Mouse (Mus musculus): Measurements from ENCODE around the gene Tifab. TPM values are rescaled to one million over a fixed set of nuclear protein-coding genes. Genes with fewer than 3 reads are reported as not detected.

Gene Tifab
- 9.2 and 13.9 TPM in 2 replicates for polyA plus RNA-seq (2012; rRNA removed)

DNA sequence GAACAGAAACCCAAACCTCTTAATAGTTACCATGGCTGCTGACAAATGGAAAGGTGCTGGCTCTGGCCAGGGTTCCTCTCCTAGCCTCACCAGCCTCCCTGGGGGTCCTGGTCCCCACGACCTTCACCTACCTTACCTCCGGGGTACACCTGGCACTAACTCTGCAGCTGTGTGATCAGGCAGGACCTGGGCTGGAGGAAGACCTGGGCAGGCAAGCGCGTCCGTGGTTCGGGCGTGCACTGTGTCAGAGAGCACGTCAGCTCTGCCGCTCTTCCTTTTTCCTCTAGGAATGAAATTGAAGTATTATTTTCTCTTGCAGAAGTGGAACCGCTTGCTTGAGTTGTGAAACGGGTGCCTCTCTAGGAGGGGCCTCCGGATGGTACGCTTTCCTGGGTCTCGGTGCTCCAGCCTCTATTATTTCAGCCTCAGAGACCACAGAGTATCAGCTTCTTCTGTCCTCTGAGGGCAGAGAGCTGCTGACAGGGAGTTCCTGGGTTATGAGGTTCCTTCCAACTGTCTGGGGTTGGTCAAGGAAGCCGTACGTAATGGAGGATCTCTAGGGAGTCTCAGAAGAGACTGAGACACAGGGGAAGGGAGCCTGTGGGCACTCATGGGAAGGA lies at the start of gene Tifab:
Gene Tifab (minus strand): TSS at position 470 of the 620 bp plus-strand sequence.
- 74% methylated on average over 16 of the region's 16 CpGs for WGBS
- no peaks in the 10 kb centered on the region for H3K4me1 ChIP-seq (ENCODE audit: control insufficient read depth, insufficient read depth, low read length)
- TF ChIP-seq POLR2A (IDR thresholded peaks at IDR 0.05; ENCODE audit: borderline replicate concordance, extremely low read depth, low read depth, low read length) (peak; percentile 64; the same call in 1 of the 2 replicates), CTCF (IDR thresholded peaks at IDR 0.05; ENCODE audit: insufficient read depth, low read length) (no peak)
- peak within 1 kb of the TSS; percentile 39 for H3K4me3 ChIP-seq (replicated peaks; ENCODE audit: extremely low read depth, low read depth, low read length)
- DNase-seq: no peak

DNA sequence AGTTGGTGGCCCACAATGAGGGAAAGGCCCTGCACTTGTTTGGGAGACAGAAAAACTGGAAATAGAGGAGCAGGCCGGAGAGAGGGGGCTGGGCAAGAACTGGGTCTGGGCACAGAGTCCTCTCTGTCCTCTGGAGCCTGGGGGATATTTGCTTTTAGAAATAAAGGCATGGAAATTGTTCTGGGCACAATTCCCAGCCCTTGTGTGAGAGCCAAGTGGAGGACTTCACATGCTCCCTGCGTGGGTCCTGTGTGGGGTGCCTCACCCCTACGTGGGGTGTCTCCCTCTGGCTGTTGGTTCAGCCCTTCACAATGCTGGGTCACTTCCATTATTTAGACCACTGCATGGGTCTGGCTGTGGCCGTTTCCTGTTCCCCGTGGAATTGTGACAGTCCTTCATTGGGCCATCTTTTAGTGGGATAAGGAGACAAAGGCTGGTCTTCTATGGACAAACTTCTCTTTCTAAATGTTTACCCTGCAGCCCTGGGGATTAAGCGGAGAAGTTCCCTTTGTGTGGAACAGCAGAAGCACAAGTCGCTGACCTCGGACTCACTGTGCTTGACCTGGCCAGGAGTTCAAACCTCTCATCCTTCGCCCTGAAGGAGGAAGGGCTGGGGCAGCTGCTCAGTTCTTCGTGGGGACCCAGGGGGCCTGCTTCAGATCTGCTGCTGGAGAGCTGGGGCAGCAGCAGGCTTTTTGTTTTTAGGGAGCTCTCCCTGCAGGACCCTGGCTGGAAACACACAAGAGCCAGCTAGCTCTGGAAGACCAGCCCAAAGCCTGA lies 47.7 kb upstream of the Tifab start:
- 23% methylated on average over 10 of the region's 10 CpGs for WGBS
- Histone ChIP-seq H3K4me3 (replicated peaks; ENCODE audit: extremely low read depth, low read depth, low read length) (no peak overlapping the region), H3K4me1 (ENCODE audit: control insufficient read depth, insufficient read depth, low read length) (no peaks in the 10 kb centered on the region)
- DNase-seq: no peak
- TF ChIP-seq CTCF (IDR thresholded peaks at IDR 0.05; ENCODE audit: insufficient read depth, low read length): no peak
- TF ChIP-seq POLR2A (IDR thresholded peaks at IDR 0.05; ENCODE audit: borderline replicate concordance, extremely low read depth, low read depth, low read length): no peak

DNA sequence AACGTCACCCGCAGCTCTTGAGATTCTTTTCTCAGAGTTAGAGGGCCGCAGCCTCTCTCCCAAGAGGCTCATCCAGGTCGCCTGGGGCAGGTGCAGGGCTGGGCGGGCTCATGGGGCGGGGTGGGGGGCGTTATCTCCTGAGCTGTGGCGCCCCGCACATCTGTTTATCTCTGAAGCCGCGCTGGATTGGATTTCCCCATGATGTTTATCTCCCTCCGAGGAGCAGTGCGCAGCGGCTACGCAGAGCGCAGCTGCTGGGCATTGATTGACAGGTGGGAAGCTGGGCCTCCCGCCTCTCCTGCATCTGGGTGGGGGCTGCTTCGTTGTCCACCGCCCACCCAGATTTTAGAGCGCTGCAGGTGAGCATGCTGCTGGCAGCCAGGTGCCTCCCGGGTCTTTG lies 44.9 kb upstream of the Tifab start:
- no peak for DNase-seq
- no peaks in the 10 kb centered on the region for H3K4me1 ChIP-seq (ENCODE audit: control insufficient read depth, insufficient read depth, low read length)
- WGBS: 19% methylated on average over 21 of the region's 21 CpGs
- no peak overlapping the region for H3K4me3 ChIP-seq (replicated peaks; ENCODE audit: extremely low read depth, low read depth, low read length)
- TF ChIP-seq CTCF (IDR thresholded peaks at IDR 0.05; ENCODE audit: insufficient read depth, low read length) (no peak), POLR2A (IDR thresholded peaks at IDR 0.05; ENCODE audit: borderline replicate concordance, extremely low read depth, low read depth, low read length) (no peak)

DNA sequence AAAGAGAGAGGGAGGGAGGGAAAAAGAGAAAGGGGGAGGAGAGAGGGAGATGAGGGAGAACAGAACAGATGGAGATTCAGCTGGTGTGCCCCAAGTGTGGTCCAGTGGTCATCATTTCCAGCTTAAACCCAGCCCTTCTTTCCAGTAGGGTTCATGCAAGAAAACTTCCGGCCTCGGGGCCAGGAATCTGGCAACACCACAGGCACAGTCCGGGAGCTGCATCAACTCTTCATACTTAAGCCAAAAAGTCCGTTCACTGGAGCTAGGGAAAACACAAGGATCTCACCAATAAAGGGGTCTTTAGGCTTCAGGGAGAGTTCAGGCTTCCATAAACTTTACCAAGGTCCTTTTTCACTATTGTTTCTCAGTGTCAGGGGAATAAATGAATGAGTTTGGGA lies 44.2 kb upstream of the Tifab start:
- Histone ChIP-seq H3K4me3 (replicated peaks; ENCODE audit: extremely low read depth, low read depth, low read length) (no peak overlapping the region), H3K4me1 (ENCODE audit: control insufficient read depth, insufficient read depth, low read length) (no peaks in the 10 kb centered on the region)
- TF ChIP-seq POLR2A (IDR thresholded peaks at IDR 0.05; ENCODE audit: borderline replicate concordance, extremely low read depth, low read depth, low read length) (no peak), CTCF (IDR thresholded peaks at IDR 0.05; ENCODE audit: insufficient read depth, low read length) (no peak)
- WGBS: 11% methylated on average over 4 of the region's 4 CpGs
- no peak for DNase-seq

DNA sequence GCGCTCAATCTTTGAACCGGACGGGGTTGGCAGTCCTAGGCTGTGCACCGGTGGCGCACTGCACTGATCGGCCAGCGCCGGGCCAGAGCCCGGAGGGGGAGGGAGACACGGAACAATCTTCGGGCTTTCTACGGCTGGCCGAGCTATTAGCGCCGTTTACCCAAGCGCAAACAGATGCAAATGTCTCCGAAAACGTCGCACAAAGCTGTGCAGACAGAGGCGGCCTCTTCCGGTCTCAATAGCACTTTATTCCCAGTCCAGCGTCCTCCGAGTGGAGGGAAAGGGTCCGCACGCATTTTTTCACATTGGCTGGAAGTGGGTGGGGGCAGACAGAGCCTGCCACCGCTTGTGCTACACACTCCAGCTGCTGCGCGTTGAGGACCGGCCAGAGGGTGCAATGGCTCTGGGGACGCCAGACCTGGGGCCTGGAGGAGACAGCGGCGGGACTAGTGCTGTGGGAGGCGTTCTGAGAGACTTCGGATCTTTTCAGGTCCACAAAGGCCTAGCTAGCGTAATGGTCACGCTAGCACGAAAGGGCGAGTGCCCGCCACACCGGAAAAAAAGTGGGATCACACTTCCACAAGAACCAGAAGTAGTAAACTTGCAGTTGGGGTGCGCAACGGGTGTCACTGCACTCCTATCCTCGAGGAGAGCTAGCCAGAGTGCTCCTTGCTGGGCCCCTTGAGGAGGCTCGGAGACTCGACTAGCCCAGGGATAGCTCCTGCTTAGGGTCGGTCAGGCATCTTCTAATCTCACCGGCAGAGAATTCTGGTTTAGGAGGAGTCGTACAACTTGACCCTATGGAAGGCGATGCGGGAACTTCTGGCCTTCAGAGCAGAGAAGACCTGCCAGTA lies 43.5 kb upstream of the Tifab start:
- no peak overlapping the region for H3K4me3 ChIP-seq (replicated peaks; ENCODE audit: extremely low read depth, low read depth, low read length)
- WGBS: 8% methylated on average over 50 of the region's 50 CpGs
- no peak for DNase-seq
- TF ChIP-seq POLR2A (IDR thresholded peaks at IDR 0.05; ENCODE audit: borderline replicate concordance, extremely low read depth, low read depth, low read length) (no peak), CTCF (IDR thresholded peaks at IDR 0.05; ENCODE audit: insufficient read depth, low read length) (no peak)
- H3K4me1 ChIP-seq (ENCODE audit: control insufficient read depth, insufficient read depth, low read length): no peaks in the 10 kb centered on the region

DNA sequence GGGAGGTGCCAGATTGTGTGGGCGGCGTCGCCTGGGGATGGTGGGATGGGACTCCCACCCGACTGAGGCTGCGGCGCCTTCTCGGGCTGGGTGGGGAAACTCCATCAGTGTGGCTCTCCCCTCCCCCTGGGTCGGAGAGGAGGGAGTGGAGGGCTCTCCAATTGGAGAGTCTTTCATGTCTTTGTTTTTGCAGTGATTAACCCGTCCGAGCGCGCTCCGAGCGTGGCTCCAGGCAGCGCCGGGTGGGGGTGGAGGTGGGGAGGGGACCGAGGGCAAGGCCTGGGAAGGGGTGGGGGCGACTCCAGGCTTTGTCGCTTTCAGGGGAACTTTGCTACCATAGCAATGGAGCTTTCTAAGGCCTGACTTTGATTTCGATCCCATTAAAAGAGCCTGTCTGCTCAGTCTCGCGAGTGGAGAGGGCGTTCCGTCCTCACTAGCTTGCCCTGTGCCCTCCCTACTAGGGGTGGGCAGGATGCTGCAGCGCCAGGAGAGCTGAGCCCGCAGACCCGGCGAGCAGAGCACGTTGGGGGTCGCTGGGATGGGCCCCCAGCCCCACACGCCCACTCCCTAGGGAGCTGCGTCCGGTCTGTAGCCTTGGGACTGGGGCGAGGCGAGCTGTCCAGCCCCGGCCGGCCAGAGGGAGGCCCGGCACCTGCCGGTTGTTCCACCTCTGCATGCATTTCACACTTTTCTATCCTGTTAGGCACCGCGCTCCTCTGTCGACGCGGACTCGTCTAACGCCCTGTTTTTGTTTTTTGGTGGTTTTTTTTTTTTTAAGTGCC lies 42.6 kb upstream of the Tifab start:
- WGBS: 2% methylated on average over 46 of the region's 46 CpGs
- H3K4me3 ChIP-seq (replicated peaks; ENCODE audit: extremely low read depth, low read depth, low read length): no peak overlapping the region

DNA sequence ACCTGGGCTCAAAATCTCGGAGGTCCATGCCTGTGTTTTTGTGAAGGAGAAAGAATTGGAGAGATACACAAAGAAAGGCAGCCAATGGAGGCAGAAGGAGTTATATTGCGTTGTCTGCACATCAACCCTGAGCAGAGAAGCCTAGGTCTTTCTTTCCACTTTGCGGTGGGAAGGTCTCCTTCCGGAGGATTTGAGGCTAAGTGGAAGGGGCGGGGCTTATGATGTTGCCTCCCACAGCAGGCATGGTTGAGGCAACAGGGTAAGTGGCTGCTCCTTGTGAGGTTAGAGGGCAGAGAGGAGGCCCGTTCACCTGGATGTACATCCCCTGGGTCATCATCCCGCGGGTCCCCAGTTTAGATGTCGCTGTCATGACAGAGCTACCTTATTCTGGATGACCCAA lies 40.6 kb upstream of the Tifab start:
- DNase-seq: no peak

More for the DNA sequence above, 42.6 kb upstream of the Tifab start:
- no peaks in the 10 kb centered on the region for H3K4me1 ChIP-seq (ENCODE audit: control insufficient read depth, insufficient read depth, low read length)
- no peak for DNase-seq
- TF ChIP-seq POLR2A (IDR thresholded peaks at IDR 0.05; ENCODE audit: borderline replicate concordance, extremely low read depth, low read depth, low read length) (no peak), CTCF (IDR thresholded peaks at IDR 0.05; ENCODE audit: insufficient read depth, low read length) (no peak)

DNA sequence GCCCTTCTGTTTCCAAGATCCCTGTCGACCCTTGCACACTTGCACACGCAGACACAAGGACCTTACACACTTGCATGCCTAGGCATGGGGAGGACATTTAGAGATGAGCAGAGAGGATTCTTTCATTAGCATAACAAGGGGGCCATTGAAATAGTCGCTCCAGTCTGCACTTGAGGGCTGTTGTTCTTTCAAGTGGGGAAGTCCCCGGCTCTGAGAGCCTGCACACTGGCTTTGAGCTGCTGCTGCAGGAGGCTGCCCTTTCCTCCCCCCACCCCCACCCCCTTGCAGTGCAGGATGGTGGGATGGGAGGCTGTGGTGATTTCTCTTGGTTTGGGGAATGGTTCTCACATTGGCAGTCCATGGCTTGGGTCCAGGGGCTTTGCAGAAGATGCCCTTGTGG lies 37.4 kb upstream of the Tifab start:
- no peak for DNase-seq
- 25% methylated on average over 4 of the region's 4 CpGs for WGBS
- TF ChIP-seq CTCF (IDR thresholded peaks at IDR 0.05; ENCODE audit: insufficient read depth, low read length) (no peak), POLR2A (IDR thresholded peaks at IDR 0.05; ENCODE audit: borderline replicate concordance, extremely low read depth, low read depth, low read length) (no peak)
- Histone ChIP-seq H3K4me3 (replicated peaks; ENCODE audit: extremely low read depth, low read depth, low read length) (no peak overlapping the region), H3K4me1 (ENCODE audit: control insufficient read depth, insufficient read depth, low read length) (no peaks in the 10 kb centered on the region)

More for the DNA sequence above, 40.6 kb upstream of the Tifab start:
- Histone ChIP-seq H3K4me3 (replicated peaks; ENCODE audit: extremely low read depth, low read depth, low read length) (no peak overlapping the region), H3K4me1 (ENCODE audit: control insufficient read depth, insufficient read depth, low read length) (no peaks in the 10 kb centered on the region)
- TF ChIP-seq CTCF (IDR thresholded peaks at IDR 0.05; ENCODE audit: insufficient read depth, low read length) (no peak), POLR2A (IDR thresholded peaks at IDR 0.05; ENCODE audit: borderline replicate concordance, extremely low read depth, low read depth, low read length) (no peak)
- WGBS: 64% methylated on average over 9 of the region's 9 CpGs

DNA sequence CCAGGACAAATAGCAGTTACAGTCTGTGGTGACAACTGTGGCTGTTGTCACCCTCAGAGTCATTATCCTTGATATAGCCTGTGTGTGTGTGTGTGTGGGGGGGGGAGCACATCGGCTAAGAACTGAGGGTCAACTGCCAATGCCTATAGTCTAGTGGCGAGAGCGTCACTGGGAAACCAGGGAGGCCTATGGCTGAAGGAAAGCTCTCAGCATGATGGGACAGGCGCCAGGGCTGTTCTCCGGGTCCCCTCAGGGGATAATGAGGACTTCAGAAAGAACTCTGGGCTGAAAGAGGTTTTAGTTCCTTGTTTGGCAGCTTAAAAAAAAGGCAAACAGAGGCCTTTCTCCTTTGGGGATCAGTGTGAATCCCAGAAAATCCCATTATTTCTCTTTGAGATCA lies 35.9 kb upstream of the Tifab start:
- WGBS: 76% methylated on average over 5 of the region's 5 CpGs
- no peak for DNase-seq
- TF ChIP-seq POLR2A (IDR thresholded peaks at IDR 0.05; ENCODE audit: borderline replicate concordance, extremely low read depth, low read depth, low read length) (no peak), CTCF (IDR thresholded peaks at IDR 0.05; ENCODE audit: insufficient read depth, low read length) (no peak)
- H3K4me3 ChIP-seq (replicated peaks; ENCODE audit: extremely low read depth, low read depth, low read length): no peak overlapping the region
- no peaks in the 10 kb centered on the region for H3K4me1 ChIP-seq (ENCODE audit: control insufficient read depth, insufficient read depth, low read length)

All from lung, adult 2 months (tissue).